Comparison of ENCODE assay signal across 8 mouse cellular contexts in the genomic region with DNA sequence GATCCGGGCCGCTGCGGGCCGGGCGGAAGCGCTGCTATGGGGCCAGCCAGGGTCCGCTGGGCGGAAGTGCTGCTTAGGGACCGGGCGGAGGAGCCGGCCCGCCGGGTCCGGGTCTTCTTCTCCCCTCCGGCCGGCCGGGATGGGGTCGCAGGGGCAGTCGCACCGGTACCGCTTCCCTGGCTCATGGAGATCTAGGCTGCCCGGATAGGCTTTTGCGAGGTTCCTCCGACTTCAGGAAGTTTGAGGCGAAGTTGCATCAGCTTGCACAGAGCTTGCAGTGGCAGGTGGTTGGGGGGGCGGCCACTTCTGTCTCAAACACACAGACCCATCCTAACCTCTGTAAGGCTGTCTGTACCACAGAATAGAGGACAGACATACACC. TPM values are rescaled to one million over a fixed set of nuclear protein-coding genes. Genes with fewer than 3 reads are reported as not detected.
A peak's percentile ranks its signal among the peaks of the same experiment; 100 is the strongest.
DNase-seq lines count a peak whose midpoint lies in the region; ATAC-seq and TF ChIP-seq lines count a peak whose summit lies in the region.

No protein-coding gene starts in this region.

- intact Hi-C loops in heart, postnatal 36 days (cut with DNase I), result loop anchor here (5.0 to 10.0 kb wide), 3 partner anchors 116 to 722 kb away; partner anchors contain the start of gene Mff

- H3K4me1 ChIP-seq in heart, embryonic 10.5 days, result peaks cover 7% of the 10 kb centered on the region
- peaks cover 5% of the 10 kb centered on the region for H3K4me1 ChIP-seq in thymus, adult 2 months (replicated peaks; ENCODE audit: control insufficient read depth, insufficient read depth, low read length)
- peaks cover 43% of the 10 kb centered on the region for H3K4me1 ChIP-seq in forebrain, embryonic 10.5 days
- H3K4me1 ChIP-seq in limb, embryonic 10.5 days, result peaks cover 15% of the 10 kb centered on the region
- peaks cover 39% of the 10 kb centered on the region for H3K4me1 ChIP-seq in midbrain, embryonic 13.5 days (replicated peaks)

- H3K9me3 ChIP-seq in heart, embryonic 10.5 days, result no peaks in the 10 kb centered on the region
- H3K9me3 ChIP-seq in forebrain, embryonic 10.5 days, result no peaks in the 10 kb centered on the region
- H3K9me3 ChIP-seq in limb, embryonic 10.5 days (replicated peaks), result no peaks in the 10 kb centered on the region
- no peaks in the 10 kb centered on the region for H3K9me3 ChIP-seq in midbrain, embryonic 13.5 days

- peak; percentile 10; the same call in 1 of the 2 replicates for TF ChIP-seq CTCF in thymus, adult 2 months (IDR thresholded peaks at IDR 0.05; ENCODE audit: borderline replicate concordance, control insufficient read depth, extremely low read depth, insufficient read depth, low read length, poor library complexity)

- no peaks in the 10 kb centered on the region for H3K27me3 ChIP-seq in heart, embryonic 10.5 days (ENCODE audit: insufficient read depth, poor library complexity, severe bottlenecking)
- H3K27me3 ChIP-seq in thymus, adult 2 months (ENCODE audit: control insufficient read depth, insufficient read depth, low read length), result no peaks in the 10 kb centered on the region
- peaks cover 4% of the 10 kb centered on the region; the same call in 1 of the 2 replicates for H3K27me3 ChIP-seq in forebrain, embryonic 10.5 days (ENCODE audit: poor library complexity, severe bottlenecking)
- H3K27me3 ChIP-seq in limb, embryonic 10.5 days (ENCODE audit: low read depth, poor library complexity, severe bottlenecking), result no peaks in the 10 kb centered on the region
- peaks cover 7% of the 10 kb centered on the region; the same call in 1 of the 2 replicates for H3K27me3 ChIP-seq in midbrain, embryonic 13.5 days

- 0% methylated on average over 25 of the region's 26 CpGs for WGBS in heart, embryonic 10.5 days
- WGBS in thymus, adult 2 months, result under 1% methylated on average over 26 of the region's 26 CpGs
- under 1% methylated on average over 24 of the region's 26 CpGs for WGBS in forebrain, embryonic 10.5 days
- WGBS in limb, embryonic 10.5 days, result 0% methylated on average over 26 of the region's 26 CpGs
- WGBS in midbrain, embryonic 13.5 days, result 1% methylated on average over 24 of the region's 26 CpGs

- no peak for TF ChIP-seq POLR2A in thymus, adult 2 months (IDR thresholded peaks at IDR 0.05; ENCODE audit: control insufficient read depth, extremely low read depth, insufficient read depth, low read length, poor library complexity)

- H3K27ac ChIP-seq in heart, embryonic 10.5 days, result peak overlapping the region; percentile 97
- peak overlapping the region; percentile 68 for H3K27ac ChIP-seq in thymus, adult 2 months (ENCODE audit: control insufficient read depth, insufficient read depth, low read length)
- peak overlapping the region; percentile 98 for H3K27ac ChIP-seq in forebrain, embryonic 10.5 days
- peak overlapping the region; percentile 96 for H3K27ac ChIP-seq in limb, embryonic 10.5 days
- peak overlapping the region; percentile 97 for H3K27ac ChIP-seq in midbrain, embryonic 13.5 days

- H3K4me2 ChIP-seq in midbrain, embryonic 13.5 days (replicated peaks), result peak overlapping the region; percentile 70

- DNase-seq in heart, embryonic 10.5 days (ENCODE audit: low spot score), result no peak
- DNase-seq in heart, postnatal 36 days, result no peak
- peak; percentile 61 for DNase-seq in thymus, adult 2 months
- DNase-seq in thymus, postnatal 0 days (ENCODE audit: low spot score), result no peak
- DNase-seq in forebrain, embryonic 10.5 days (ENCODE audit: extremely low spot score, low spot score), result no peak
- DNase-seq in limb, embryonic 10.5 days (ENCODE audit: low spot score), result no peak
- DNase-seq in urinary bladder, adult 2 months (ENCODE audit: low spot score), result no peak

- peak overlapping the region; percentile 86 for H3K4me3 ChIP-seq in heart, embryonic 10.5 days
- H3K4me3 ChIP-seq in thymus, adult 2 months (ENCODE audit: control insufficient read depth, insufficient read depth, low read length), result peak overlapping the region; percentile 71
- peak overlapping the region; percentile 88 for H3K4me3 ChIP-seq in forebrain, embryonic 10.5 days
- H3K4me3 ChIP-seq in limb, embryonic 10.5 days, result peak overlapping the region; percentile 91
- peak overlapping the region; percentile 89 for H3K4me3 ChIP-seq in midbrain, embryonic 13.5 days (replicated peaks)

- H3K36me3 ChIP-seq in heart, embryonic 10.5 days, result no peaks in the 10 kb centered on the region
- no peaks in the 10 kb centered on the region for H3K36me3 ChIP-seq in thymus, adult 2 months (ENCODE audit: control insufficient read depth, insufficient read depth, low read length)
- no peaks in the 10 kb centered on the region for H3K36me3 ChIP-seq in forebrain, embryonic 10.5 days (replicated peaks)
- H3K36me3 ChIP-seq in limb, embryonic 10.5 days, result no peaks in the 10 kb centered on the region
- no peaks in the 10 kb centered on the region for H3K36me3 ChIP-seq in midbrain, embryonic 13.5 days

- ATAC-seq in midbrain, embryonic 13.5 days, result no peak

- peak overlapping the region; percentile 89 for H3K9ac ChIP-seq in midbrain, embryonic 13.5 days (replicated peaks)

RNA-seq across cellular contexts. Expression of gene Rhbdd1, which starts 0.5 kb away (rescaled TPM):
- 11.0 and 12.4 TPM in 2 replicates for polyA plus RNA-seq in heart, embryonic 10.5 days (2016; fragmentation: Nextera tagmentation; extraction: Ambion mirVana)
- total RNA-seq in heart, postnatal 36 days (2021), result 10 to 100 TPM in 1 of 2 experiments, 1 to 10 TPM in 1; 9.5 to 12.1 TPM
- polyA plus RNA-seq in thymus, adult 2 months (2012; rRNA removed), result 9.8 and 10.7 TPM in 2 replicates
- polyA plus RNA-seq in thymus, postnatal 0 days (2015; fragmentation: Nextera tagmentation; extraction: Ambion mirVana), result 7.2 and 7.6 TPM in 2 replicates
- polyA plus RNA-seq in forebrain, embryonic 10.5 days (2016; fragmentation: Nextera tagmentation; extraction: Ambion mirVana), result 10.2 and 10.6 TPM in 2 replicates
- polyA plus RNA-seq in limb, embryonic 10.5 days (2016; fragmentation: Nextera tagmentation; extraction: Ambion mirVana), result 8.4 and 9.1 TPM in 2 replicates
- polyA plus RNA-seq in midbrain, embryonic 13.5 days (2015; fragmentation: Nextera tagmentation; extraction: Ambion mirVana), result 4.8 and 6.2 TPM in 2 replicates
- 28.6 and 30.3 TPM in 2 replicates for polyA plus RNA-seq in urinary bladder, adult 2 months (2012; rRNA removed)

RNA-seq across cellular contexts. Expression of gene Irs1, which starts 25.5 kb away (rescaled TPM):
- polyA plus RNA-seq in heart, embryonic 10.5 days (2016; fragmentation: Nextera tagmentation; extraction: Ambion mirVana), result 10.0 and 12.5 TPM in 2 replicates
- total RNA-seq in heart, postnatal 36 days (2021), result 10 to 100 TPM; 36.6 to 41.5 TPM
- polyA plus RNA-seq in thymus, adult 2 months (2012; rRNA removed), result 1.8 and 2.2 TPM in 2 replicates
- 0.53 and 0.72 TPM in 2 replicates for polyA plus RNA-seq in thymus, postnatal 0 days (2015; fragmentation: Nextera tagmentation; extraction: Ambion mirVana)
- 11.3 and 11.8 TPM in 2 replicates for polyA plus RNA-seq in forebrain, embryonic 10.5 days (2016; fragmentation: Nextera tagmentation; extraction: Ambion mirVana)
- polyA plus RNA-seq in limb, embryonic 10.5 days (2016; fragmentation: Nextera tagmentation; extraction: Ambion mirVana), result 5.9 and 8.4 TPM in 2 replicates
- polyA plus RNA-seq in midbrain, embryonic 13.5 days (2015; fragmentation: Nextera tagmentation; extraction: Ambion mirVana), result 6.6 and 7.9 TPM in 2 replicates
- polyA plus RNA-seq in urinary bladder, adult 2 months (2012; rRNA removed), result 6.6 and 7.7 TPM in 2 replicates
